Mouse (Mus musculus): ENCODE data around the gene Tmem163. TPM values are rescaled to one million over a fixed set of nuclear protein-coding genes. Genes with fewer than 3 reads are reported as not detected.

Tmem163 gene
- polyA plus RNA-seq, 1 experiment, result 5.7 TPM

DNA sequence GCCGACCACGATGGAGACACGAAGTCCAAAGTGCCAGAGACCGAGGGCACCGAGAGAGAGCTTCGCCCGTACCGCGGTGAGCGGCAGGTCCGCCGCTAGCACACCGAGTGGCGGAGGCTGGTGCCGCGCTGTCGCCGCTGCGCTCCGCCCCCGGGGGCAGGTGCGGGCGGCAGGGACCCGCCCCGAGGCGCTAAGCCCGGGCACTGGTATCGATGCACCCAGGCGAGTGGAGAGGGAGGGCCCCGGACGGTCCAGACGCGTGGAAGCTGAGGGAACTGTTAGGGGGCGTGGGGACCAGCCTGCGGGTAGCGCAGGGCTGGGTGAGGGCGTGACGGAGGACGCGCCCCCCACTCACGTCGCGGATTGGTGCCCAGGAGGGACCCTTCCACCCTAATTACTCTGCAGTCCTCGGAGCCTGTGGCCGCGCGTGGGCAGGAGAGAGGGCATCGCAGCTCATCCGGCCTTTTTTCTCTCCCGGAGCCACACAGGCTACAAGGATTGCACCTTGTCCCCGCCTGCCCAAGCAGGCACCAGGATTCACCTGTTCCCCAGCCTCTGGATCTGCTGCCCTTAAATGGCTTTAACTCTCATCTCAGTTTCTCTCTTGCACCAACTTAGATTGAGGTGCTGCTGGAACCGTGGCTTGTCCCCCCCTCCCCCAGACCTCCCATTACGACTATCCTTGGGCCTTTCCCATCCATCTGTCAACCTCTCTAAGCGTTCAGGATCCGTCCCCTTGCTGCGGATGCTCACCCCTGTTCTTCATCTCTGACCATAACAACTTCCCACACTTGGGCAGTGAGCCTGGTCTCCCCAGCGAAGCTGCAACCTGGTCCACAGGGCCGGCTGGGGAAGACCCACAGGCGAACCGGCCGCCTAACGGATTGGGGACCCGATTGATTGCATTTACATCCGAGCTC lies 1.4 kb downstream of the Tmem163 start:
- 3% methylated on average over 64 of the region's 64 CpGs for WGBS
- TF ChIP-seq POLR2A (IDR thresholded peaks at IDR 0.05; ENCODE audit: borderline replicate concordance, control insufficient read depth, low read depth, low read length), result peak; percentile 58; the same call in 1 of the 2 replicates
- no peak for TF ChIP-seq CTCF (IDR thresholded peaks at IDR 0.05; ENCODE audit: control insufficient read depth, insufficient read depth, low read length)
- Histone ChIP-seq H3K4me3 (replicated peaks; ENCODE audit: control insufficient read depth, low read depth, low read length) (peak overlapping the region; percentile 61), H3K4me1 (ENCODE audit: control insufficient read depth, insufficient read depth, low read length) (no peaks in the 10 kb centered on the region), H3K27ac (ENCODE audit: control insufficient read depth, insufficient read depth, low read depth, low read length, poor library complexity) (peak overlapping the region; percentile 70; the same call in 1 of the 2 replicates)

DNA sequence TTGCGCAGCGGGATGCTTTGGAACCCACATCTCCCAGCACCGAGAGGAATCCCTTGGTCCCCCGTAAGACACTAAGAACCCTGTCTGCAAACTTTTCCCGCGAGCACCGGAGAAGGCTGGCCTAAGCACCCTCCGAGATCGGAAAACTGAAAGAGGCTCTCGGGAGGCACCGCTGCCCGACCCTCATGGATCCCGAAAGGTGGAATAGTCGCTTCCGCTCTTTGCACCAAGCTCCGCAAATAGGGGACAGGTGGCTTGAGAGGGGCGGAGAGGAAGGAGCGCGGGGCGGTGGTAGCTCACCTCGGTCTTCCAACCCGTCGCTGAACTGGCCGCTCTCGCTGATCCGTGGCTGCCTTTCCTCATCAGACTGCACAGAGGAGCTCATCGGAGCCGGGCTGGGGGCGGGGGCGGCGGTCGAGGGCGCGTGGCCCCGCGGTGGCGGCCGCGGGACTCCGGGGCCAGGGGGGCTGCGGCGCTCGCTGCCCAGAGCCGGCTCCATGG lies 2.2 kb downstream of the Tmem163 start:
- peak overlapping the region; percentile 70; the same call in 1 of the 2 replicates for H3K27ac ChIP-seq (ENCODE audit: control insufficient read depth, insufficient read depth, low read depth, low read length, poor library complexity)
- 2% methylated on average over 44 of the region's 44 CpGs for WGBS

DNA sequence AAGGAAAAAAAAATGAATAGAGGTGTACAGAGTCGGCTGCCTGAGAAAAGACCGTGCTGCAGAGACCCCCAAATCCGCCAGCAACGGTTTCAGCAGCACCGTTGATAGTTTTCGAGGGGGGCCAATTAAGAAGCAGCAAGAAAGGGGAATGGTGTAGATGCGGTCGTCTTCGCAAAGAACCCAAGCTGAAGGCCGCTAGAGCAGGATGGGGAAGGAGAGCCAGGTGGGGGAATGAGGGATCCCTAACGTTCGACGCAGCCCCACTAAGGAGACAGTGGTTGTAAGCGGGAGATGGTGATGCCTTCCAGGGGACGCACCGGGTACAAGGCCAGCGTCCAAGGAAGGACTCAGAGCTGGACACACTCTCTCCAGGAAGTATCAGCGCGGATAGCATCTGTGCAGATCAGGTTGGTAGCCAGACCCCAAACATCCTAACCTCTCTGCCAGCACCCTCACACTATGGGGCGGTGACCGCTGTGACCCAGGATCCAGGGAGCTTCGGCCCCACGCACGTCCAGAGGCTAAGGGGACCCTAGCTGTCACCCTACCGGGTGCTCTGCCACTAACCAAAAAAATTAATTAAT lies 2.7 kb downstream of the Tmem163 start:
- Histone ChIP-seq H3K4me3 (replicated peaks; ENCODE audit: control insufficient read depth, low read depth, low read length) (peak overlapping the region; percentile 66), H3K4me1 (ENCODE audit: control insufficient read depth, insufficient read depth, low read length) (no peaks in the 10 kb centered on the region), H3K27ac (ENCODE audit: control insufficient read depth, insufficient read depth, low read depth, low read length, poor library complexity) (no peak overlapping the region)
- WGBS, result 15% methylated on average over 25 of the region's 25 CpGs
- no peak for TF ChIP-seq CTCF (IDR thresholded peaks at IDR 0.05; ENCODE audit: control insufficient read depth, insufficient read depth, low read length)
- no peak for TF ChIP-seq POLR2A (IDR thresholded peaks at IDR 0.05; ENCODE audit: borderline replicate concordance, control insufficient read depth, low read depth, low read length)

More for the DNA sequence above, 2.2 kb downstream of the Tmem163 start:
- TF ChIP-seq CTCF (IDR thresholded peaks at IDR 0.05; ENCODE audit: control insufficient read depth, insufficient read depth, low read length), result no peak
- TF ChIP-seq POLR2A (IDR thresholded peaks at IDR 0.05; ENCODE audit: borderline replicate concordance, control insufficient read depth, low read depth, low read length), result no peak
- Histone ChIP-seq H3K4me1 (ENCODE audit: control insufficient read depth, insufficient read depth, low read length) (no peaks in the 10 kb centered on the region), H3K4me3 (replicated peaks; ENCODE audit: control insufficient read depth, low read depth, low read length) (peak overlapping the region; percentile 66)

DNA sequence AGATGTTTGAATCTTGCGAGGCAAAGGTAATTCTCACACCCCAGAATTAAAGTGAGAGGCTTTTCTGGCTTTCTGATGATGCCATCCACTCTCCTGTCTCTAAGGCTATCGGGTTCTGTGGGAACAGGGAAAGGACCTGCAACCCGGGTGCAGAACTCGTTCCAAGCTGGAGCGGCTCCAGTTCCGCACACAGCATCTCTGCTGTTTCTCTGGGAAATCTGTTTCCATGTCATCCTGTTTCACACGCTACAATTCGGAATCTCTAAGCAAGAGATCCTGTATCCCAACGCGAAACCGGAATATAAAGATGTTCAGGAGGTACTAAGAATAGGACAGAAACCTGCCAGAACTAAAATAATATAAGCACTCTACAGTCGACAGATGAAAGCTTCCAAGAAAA lies 3.2 kb downstream of the Tmem163 start:
- WGBS, result 61% methylated on average over 12 of the region's 12 CpGs
- Histone ChIP-seq H3K4me3 (replicated peaks; ENCODE audit: control insufficient read depth, low read depth, low read length) (peak overlapping the region; percentile 12), H3K27ac (ENCODE audit: control insufficient read depth, insufficient read depth, low read depth, low read length, poor library complexity) (no peak overlapping the region), H3K4me1 (ENCODE audit: control insufficient read depth, insufficient read depth, low read length) (no peaks in the 10 kb centered on the region)
- no peak for TF ChIP-seq POLR2A (IDR thresholded peaks at IDR 0.05; ENCODE audit: borderline replicate concordance, control insufficient read depth, low read depth, low read length)
- TF ChIP-seq CTCF (IDR thresholded peaks at IDR 0.05; ENCODE audit: control insufficient read depth, insufficient read depth, low read length), result no peak

DNA sequence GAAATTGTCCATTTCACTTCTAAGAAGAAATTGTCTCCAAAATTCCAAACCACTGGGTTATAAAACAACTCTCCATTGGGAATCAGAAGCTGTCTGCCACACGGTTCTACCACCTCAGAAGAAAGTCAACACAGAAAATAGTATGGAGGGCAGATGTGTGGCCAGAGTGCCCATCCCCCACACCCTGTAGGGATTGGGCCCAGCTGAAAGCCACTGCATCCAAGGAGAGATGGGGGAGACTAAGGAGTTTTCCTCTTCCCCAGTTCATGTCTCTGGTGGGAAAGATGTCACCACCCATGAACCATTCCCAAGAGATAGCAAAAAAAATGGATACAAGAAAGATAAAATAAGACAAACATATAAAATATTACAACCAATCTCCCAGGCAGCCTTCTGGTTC lies 4.1 kb downstream of the Tmem163 start:
- no peak for TF ChIP-seq POLR2A (IDR thresholded peaks at IDR 0.05; ENCODE audit: borderline replicate concordance, control insufficient read depth, low read depth, low read length)
- TF ChIP-seq CTCF (IDR thresholded peaks at IDR 0.05; ENCODE audit: control insufficient read depth, insufficient read depth, low read length), result no peak
- Histone ChIP-seq H3K4me3 (replicated peaks; ENCODE audit: control insufficient read depth, low read depth, low read length) (no peak overlapping the region), H3K27ac (ENCODE audit: control insufficient read depth, insufficient read depth, low read depth, low read length, poor library complexity) (no peak overlapping the region), H3K4me1 (ENCODE audit: control insufficient read depth, insufficient read depth, low read length) (no peaks in the 10 kb centered on the region)
- WGBS, result 76% methylated on average over 1 of the region's 1 CpGs

DNA sequence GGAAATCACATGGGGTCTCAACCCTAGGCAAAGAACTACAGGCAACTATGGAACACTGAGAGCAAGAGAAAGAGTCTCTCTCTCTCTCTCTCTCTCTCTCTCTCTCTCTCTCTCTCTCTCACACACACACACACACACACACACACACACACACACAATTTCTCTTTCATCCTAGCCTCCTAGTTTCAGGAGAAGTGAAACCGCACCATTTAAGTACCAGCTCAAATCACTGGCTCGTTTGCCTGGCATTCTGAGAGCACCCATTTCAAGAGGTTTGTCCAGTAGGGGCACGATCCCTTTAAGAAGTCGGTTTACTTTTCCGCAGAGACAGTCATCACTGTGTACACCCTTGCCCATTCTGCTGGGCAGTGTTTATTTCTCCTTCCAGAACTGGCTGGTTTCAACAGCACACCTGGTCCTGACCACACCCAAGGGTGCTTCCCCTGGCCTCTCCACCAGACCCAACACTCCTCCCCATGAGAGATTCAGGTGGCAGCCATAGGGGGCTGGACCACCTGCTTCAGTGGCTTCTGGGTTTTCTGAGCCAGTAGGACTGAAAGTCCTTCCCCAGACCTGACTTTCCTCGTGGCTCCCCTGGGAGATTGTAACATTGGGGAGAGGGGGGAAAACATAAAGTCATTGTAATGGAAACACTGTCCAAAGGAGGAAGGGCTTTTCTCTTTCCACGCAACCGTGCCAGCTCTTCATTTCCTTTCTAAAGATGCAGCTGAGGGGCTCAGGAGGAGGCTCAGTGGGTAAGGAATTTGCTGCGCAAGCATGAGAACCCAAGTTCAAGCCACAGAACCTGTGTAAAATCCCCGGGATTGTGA lies 5.9 kb downstream of the Tmem163 start:
- 0 out of 2 replicates have a peak overlapping the region, but pooled peaks have one; percentile 2 for H3K27ac ChIP-seq (ENCODE audit: control insufficient read depth, insufficient read depth, low read depth, low read length, poor library complexity)
- no peak overlapping the region for H3K4me3 ChIP-seq (replicated peaks; ENCODE audit: control insufficient read depth, low read depth, low read length)
- H3K4me1 ChIP-seq (ENCODE audit: control insufficient read depth, insufficient read depth, low read length), result no peaks in the 10 kb centered on the region
- TF ChIP-seq POLR2A (IDR thresholded peaks at IDR 0.05; ENCODE audit: borderline replicate concordance, control insufficient read depth, low read depth, low read length) (no peak), CTCF (IDR thresholded peaks at IDR 0.05; ENCODE audit: control insufficient read depth, insufficient read depth, low read length) (no peak)
- 66% methylated on average over 10 of the region's 10 CpGs for WGBS

DNA sequence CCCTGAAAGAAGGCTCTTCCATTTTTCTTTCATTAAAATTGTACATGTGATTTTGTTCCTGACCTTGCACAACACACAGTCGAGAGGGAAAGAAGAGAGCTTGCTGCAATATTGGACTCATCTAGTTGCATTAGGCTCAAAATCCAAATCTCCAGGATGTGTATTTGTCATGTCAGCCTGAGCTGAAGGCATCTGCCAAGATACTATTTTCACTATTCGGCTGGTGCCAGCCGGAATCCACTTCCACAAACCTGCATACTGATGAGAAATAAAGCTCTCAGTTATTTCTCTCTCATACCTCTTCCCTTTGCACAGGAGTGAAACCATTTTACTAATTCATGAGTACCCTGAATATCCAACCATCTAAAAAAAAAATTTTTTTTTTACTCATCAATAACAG lies 11.2 kb downstream of the Tmem163 start:
- WGBS, result 86% methylated on average over 3 of the region's 3 CpGs
- Histone ChIP-seq H3K4me3 (replicated peaks; ENCODE audit: control insufficient read depth, low read depth, low read length) (no peak overlapping the region), H3K4me1 (ENCODE audit: control insufficient read depth, insufficient read depth, low read length) (no peaks in the 10 kb centered on the region; the same call in 1 of the 2 replicates), H3K27ac (ENCODE audit: control insufficient read depth, insufficient read depth, low read depth, low read length, poor library complexity) (no peak overlapping the region)
- TF ChIP-seq POLR2A (IDR thresholded peaks at IDR 0.05; ENCODE audit: borderline replicate concordance, control insufficient read depth, low read depth, low read length) (no peak), CTCF (IDR thresholded peaks at IDR 0.05; ENCODE audit: control insufficient read depth, insufficient read depth, low read length) (no peak)
